Comparison of ENCODE assay signal across 17 mouse cellular contexts in genomic region chr10:39498641-39499040, GRCm38 (mm10).
DNase-seq lines count a peak whose midpoint lies in the region; ATAC-seq and TF ChIP-seq lines count a peak whose summit lies in the region.
"Had no signal": no experiment of that assay in that cellular context is flagged by ENCODE, and none has a peak within 500 bp of the region (broad histone marks: within the 10 kb centered on the region; RNA-seq: fewer than 3 reads in every experiment).

No protein-coding gene starts in this region.

- no peak overlapping the region for H3K9ac ChIP-seq in forebrain, embryonic 12.5 days
- no peak overlapping the region for H3K9ac ChIP-seq in forebrain, embryonic 11.5 days (ENCODE audit: low read length)
- peak overlapping the region; percentile 28; the same call in 1 of the 2 replicates for H3K9ac ChIP-seq in forebrain, postnatal 0 days
- 0 out of 2 replicates have a peak overlapping the region, but pooled peaks have one; percentile 13 for H3K9ac ChIP-seq in midbrain, embryonic 15.5 days
- H3K9ac ChIP-seq: intestine, embryonic 15.5 days; liver, embryonic 13.5 days had no signal

- peaks cover 47% of the 10 kb centered on the region for H3K4me1 ChIP-seq in forebrain, embryonic 12.5 days
- peaks cover 9% of the 10 kb centered on the region for H3K4me1 ChIP-seq in forebrain, embryonic 11.5 days (replicated peaks; ENCODE audit: control insufficient read depth, insufficient read depth, low read length)
- peaks cover 36% of the 10 kb centered on the region for H3K4me1 ChIP-seq in forebrain, postnatal 0 days (ENCODE audit: insufficient read depth)
- peaks cover 46% of the 10 kb centered on the region for H3K4me1 ChIP-seq in midbrain, embryonic 15.5 days

- no peaks in the 10 kb centered on the region for H3K36me3 ChIP-seq in forebrain, embryonic 12.5 days (replicated peaks)
- H3K36me3 ChIP-seq in forebrain, embryonic 11.5 days (ENCODE audit: control insufficient read depth, insufficient read depth, low read length), result no peaks in the 10 kb centered on the region
- H3K36me3 ChIP-seq in forebrain, postnatal 0 days (ENCODE audit: insufficient read depth), result no peaks in the 10 kb centered on the region
- H3K36me3 ChIP-seq in midbrain, embryonic 15.5 days (replicated peaks), result no peaks in the 10 kb centered on the region
- H3K36me3 ChIP-seq: intestine, embryonic 15.5 days; limb, embryonic 10.5 days; liver, embryonic 13.5 days had no signal

- no peaks in the 10 kb centered on the region for H3K27me3 ChIP-seq in forebrain, embryonic 12.5 days
- no peaks in the 10 kb centered on the region for H3K27me3 ChIP-seq in forebrain, embryonic 11.5 days (ENCODE audit: control insufficient read depth, insufficient read depth, low read length)
- H3K27me3 ChIP-seq in forebrain, postnatal 0 days (ENCODE audit: insufficient read depth, low read length), result no peaks in the 10 kb centered on the region
- H3K27me3 ChIP-seq in midbrain, embryonic 15.5 days (replicated peaks), result no peaks in the 10 kb centered on the region
- H3K27me3 ChIP-seq: intestine, embryonic 15.5 days; liver, embryonic 13.5 days had no signal

- H3K4me2 ChIP-seq in forebrain, embryonic 12.5 days, result no peak overlapping the region
- H3K4me2 ChIP-seq in forebrain, embryonic 11.5 days (ENCODE audit: low read depth, low read length, severe bottlenecking), result no peak overlapping the region
- peak overlapping the region; percentile 5; the same call in 1 of the 2 replicates for H3K4me2 ChIP-seq in forebrain, postnatal 0 days (ENCODE audit: low read depth)
- no peak overlapping the region for H3K4me2 ChIP-seq in midbrain, embryonic 15.5 days
- H3K4me2 ChIP-seq: intestine, embryonic 15.5 days; liver, embryonic 13.5 days had no signal

- ATAC-seq in forebrain, embryonic 12.5 days (ENCODE audit: low FRiP score), result no peak
- no peak for ATAC-seq in forebrain, embryonic 11.5 days (replicated peaks; ENCODE audit: low FRiP score)
- ATAC-seq in forebrain, postnatal 0 days, result peak; percentile 23; the same call in 1 of the 2 replicates
- peak; percentile 28 for ATAC-seq in midbrain, embryonic 15.5 days (replicated peaks)
- ATAC-seq: intestine, embryonic 15.5 days had no signal

- TF ChIP-seq CTCF in forebrain, postnatal 0 days (IDR thresholded peaks at IDR 0.05; ENCODE audit: low read depth), result no peak

- no peak overlapping the region for H3K4me3 ChIP-seq in forebrain, embryonic 12.5 days (replicated peaks)
- H3K4me3 ChIP-seq in forebrain, embryonic 11.5 days (ENCODE audit: low read depth, low read length), result no peak overlapping the region
- H3K4me3 ChIP-seq in forebrain, postnatal 0 days (ENCODE audit: low read depth, low read length), result no peak overlapping the region
- no peak overlapping the region for H3K4me3 ChIP-seq in midbrain, embryonic 15.5 days
- H3K4me3 ChIP-seq: intestine, embryonic 15.5 days; limb, embryonic 10.5 days; liver, embryonic 13.5 days had no signal

- H3K9me3 ChIP-seq in forebrain, embryonic 12.5 days, result no peaks in the 10 kb centered on the region
- no peaks in the 10 kb centered on the region for H3K9me3 ChIP-seq in forebrain, embryonic 11.5 days (ENCODE audit: control insufficient read depth, low read length)
- no peaks in the 10 kb centered on the region for H3K9me3 ChIP-seq in forebrain, postnatal 0 days (ENCODE audit: low read length)
- no peaks in the 10 kb centered on the region for H3K9me3 ChIP-seq in midbrain, embryonic 15.5 days
- H3K9me3 ChIP-seq: G1E; intestine, embryonic 15.5 days; limb, embryonic 10.5 days; liver, embryonic 13.5 days had no signal

- H3K27ac ChIP-seq in forebrain, embryonic 12.5 days, result peak overlapping the region; percentile 37; the same call in 1 of the 2 replicates
- no peak overlapping the region for H3K27ac ChIP-seq in forebrain, embryonic 11.5 days (ENCODE audit: low read depth, low read length)
- H3K27ac ChIP-seq in forebrain, postnatal 0 days (ENCODE audit: low read depth, low read length), result peak overlapping the region; percentile 57
- peak overlapping the region; percentile 66 for H3K27ac ChIP-seq in midbrain, embryonic 15.5 days
- H3K27ac ChIP-seq: intestine, embryonic 15.5 days; limb, embryonic 10.5 days; liver, embryonic 13.5 days had no signal

- no peak for DNase-seq in forebrain, embryonic 11.5 days (ENCODE audit: low spot score)
- DNase-seq in brain, adult 2 months (ENCODE audit: low read depth, low spot score), result peak; percentile 66
- no peak for DNase-seq in forebrain, postnatal 0 days
- no peak for DNase-seq in urinary bladder, adult 18-20 months (ENCODE audit: low spot score in 2 of 2)
- no peak for DNase-seq in adrenal gland, adult 8-10 months
- DNase-seq: adrenal gland, postnatal 25 days; heart, adult 18-20 months; kidney, postnatal 10 days; liver, embryonic 13.5 days; lung, postnatal 14 days; right cerebral cortex, postnatal 14 days; thymus, adult 18-20 months had no signal

- 72% methylated on average over 7 of the region's 7 CpGs for WGBS in forebrain, embryonic 12.5 days
- 80% methylated on average over 7 of the region's 7 CpGs for WGBS in forebrain, embryonic 11.5 days
- WGBS in forebrain, postnatal 0 days, result 51% methylated on average over 7 of the region's 7 CpGs
- WGBS in midbrain, embryonic 15.5 days, result 39% methylated on average over 7 of the region's 7 CpGs

Comparison
In these comparisons a context has a peak if more than half of its experiments do, and no peak if none do; other contexts are left out.
1. ATAC-seq: peak in forebrain, postnatal 0 days (single experiment) and midbrain, embryonic 15.5 days (single experiment); none in forebrain, embryonic 12.5 days (single experiment) and forebrain, embryonic 11.5 days (single experiment).
2. H3K9ac ChIP-seq: peak in forebrain, postnatal 0 days (single experiment) and midbrain, embryonic 15.5 days (single experiment); none in forebrain, embryonic 12.5 days (single experiment) and forebrain, embryonic 11.5 days (single experiment).